Mouse (Mus musculus): ENCODE measurements around the gene Armc7. TPM values are rescaled to one million over a fixed set of nuclear protein-coding genes. Genes with fewer than 3 reads are reported as not detected.
"Not testable (repeated sequence)": the region's sequence is repeated elsewhere in the genome, so short reads cannot be mapped to it uniquely, and the experiment has no call there.

Armc7 gene
- polyA plus RNA-seq, 1 experiment = 6.7 TPM

DNA sequence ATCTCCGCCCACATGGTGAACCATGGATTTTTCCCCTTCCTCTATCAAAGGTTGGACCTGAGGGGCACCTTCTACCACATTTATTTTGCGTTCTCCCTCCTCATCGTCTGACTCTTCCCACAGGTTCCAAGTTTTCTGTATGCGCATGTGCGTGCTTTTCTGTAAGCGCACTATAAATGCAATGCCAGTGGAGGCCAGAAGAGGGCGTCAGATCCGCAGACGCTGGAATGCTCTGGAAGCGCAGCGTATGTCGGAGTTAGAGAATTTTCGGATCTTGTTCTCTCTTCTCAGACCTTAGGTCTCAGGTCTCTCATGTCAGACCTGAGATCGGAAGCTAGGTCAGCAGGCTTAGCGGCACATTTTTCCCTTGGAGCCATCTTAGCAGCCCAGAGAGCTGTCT lies 19.8 kb upstream of the Armc7 start:
- no peak for DNase-seq (ENCODE audit: low read depth)

DNA sequence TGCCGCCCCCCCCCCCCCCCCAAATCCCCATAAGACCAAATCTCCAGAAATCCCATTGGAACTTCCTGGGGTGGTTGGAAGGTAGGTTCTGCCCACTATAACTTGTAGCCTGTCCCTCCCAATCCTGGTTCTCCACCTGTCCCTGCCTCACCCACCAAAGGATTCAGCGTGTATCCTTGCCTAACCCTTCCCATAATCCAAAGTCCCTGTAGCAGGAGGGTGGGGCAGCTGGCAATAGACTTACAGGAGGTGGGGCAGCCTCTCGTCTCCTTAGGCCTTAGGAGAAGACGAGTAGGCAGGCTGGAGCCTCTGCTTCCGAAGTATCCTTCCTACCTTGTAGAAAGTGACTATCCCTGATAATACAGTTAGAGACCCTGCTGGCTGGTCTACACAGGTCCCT lies 19.3 kb upstream of the Armc7 start:
- DNase-seq (ENCODE audit: low read depth) = no peak

DNA sequence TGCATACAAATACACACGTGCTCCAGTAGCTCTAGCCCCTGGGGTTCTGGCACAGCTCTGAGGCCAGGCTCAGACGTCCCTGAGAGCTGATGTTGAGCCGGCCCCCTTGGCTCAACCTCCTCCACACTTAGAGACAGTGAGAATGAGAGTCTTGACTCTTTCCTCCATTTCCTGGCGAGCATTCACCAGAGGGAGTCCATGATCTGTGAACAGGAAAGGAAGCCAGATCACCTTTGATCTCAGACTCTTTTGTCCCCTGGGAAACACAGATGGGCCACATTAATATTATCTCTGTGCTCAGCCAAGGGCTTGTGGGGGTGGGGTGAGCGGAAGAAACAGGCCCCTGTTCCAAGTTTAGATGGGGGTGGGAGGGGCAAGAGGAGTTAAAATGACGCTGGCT lies 18.1 kb upstream of the Armc7 start:
- DNase-seq (ENCODE audit: low read depth) = no peak

DNA sequence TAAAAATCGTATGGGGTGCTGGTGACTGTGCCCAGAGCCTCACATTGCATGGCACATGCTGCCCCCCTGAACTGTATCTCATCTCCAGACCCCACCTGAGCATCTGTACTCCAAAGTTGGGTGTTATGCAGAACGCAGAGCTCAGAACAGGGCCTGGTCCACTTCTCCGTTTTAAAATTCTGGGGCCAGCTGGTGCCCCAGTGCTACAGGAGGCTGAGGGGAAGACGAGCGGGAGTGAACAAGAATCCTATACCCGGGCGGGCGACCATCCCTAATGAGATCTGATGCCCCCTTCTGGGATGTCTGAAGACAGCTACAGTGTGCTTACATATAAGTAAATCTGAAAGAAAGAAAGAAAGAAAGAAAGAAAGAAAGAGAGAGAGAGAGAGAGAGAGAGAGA lies 14.5 kb upstream of the Armc7 start:
- DNase-seq (ENCODE audit: low read depth) = no peak

DNA sequence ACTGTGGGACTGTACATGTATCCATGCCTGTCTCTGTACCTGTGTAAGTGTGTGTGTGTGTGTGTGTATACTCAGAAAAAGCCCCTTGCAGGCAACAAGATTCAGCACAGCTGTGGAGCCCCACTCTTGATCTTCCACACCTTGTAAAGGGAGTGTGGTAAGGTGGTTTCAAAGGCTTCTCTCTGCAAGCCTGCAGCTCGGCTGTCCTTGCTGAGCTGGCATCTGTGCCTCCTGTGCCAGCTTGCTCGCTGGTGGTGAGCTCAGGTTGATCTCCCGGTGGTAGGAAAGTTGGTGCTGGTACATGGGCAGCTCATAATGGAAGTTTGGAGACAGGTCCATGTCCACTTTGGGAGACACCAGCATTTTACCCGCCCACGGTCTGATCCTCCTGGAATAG lies 13.6 kb upstream of the Armc7 start:
- DNase-seq (ENCODE audit: low read depth) = no peak

DNA sequence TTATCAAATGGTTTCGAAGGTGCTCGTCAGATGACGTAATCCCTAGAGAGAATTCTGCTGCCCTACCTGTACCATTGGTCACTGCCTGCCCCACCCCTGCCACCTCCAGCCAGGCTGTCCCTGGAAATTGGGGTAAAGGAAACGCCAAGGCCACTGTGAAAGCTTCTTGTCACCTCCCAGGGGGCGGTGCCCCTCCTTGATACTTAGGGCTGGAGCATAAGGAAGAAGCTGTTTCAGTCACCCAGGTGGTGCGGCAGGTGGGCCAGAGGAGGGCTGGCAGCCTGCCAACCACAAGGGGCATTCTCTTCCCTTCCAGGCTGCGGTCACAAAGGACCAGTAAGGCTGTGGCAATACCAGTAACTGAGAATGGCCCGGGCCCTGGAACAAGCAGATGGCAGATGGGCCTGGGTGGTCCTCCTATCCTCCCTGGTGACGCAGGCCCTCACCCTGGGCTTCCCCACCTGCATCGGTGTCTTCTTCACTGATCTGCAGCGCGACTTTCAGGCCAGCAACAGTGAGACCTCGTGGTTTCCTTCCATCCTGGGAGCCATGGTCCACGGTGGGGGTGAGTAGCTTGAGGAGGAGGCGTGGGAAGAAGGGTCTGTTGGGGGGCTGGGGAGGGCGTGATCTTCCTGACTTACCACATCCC lies 13.1 kb upstream of the Armc7 start, which contains the start of gene Slc16a5:
TSS of gene Slc16a5 (plus strand) at position 232 of the 649 bp plus-strand sequence.
- DNase-seq (ENCODE audit: low read depth) = no peak

DNA sequence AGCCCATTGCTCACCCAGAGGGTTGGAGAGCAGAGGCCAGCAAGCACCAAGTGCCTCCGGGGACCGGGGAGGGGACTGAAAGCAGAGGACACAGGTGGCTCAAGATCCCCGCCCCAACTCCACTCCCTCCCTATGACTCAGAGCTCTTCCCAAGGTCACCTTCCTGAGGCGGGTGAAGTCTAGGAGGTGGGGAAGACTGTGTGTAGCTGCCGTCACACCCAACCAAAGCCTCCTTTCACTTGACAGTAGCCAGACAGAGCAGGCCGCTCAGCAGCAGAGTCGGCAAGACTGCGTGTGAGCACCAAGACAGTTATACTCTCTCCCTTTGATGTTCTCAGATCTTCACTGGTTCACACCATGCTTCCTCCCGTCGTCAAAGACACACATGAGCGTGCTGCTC lies 12.1 kb upstream of the Armc7 start:
- no peak for DNase-seq (ENCODE audit: low read depth)

DNA sequence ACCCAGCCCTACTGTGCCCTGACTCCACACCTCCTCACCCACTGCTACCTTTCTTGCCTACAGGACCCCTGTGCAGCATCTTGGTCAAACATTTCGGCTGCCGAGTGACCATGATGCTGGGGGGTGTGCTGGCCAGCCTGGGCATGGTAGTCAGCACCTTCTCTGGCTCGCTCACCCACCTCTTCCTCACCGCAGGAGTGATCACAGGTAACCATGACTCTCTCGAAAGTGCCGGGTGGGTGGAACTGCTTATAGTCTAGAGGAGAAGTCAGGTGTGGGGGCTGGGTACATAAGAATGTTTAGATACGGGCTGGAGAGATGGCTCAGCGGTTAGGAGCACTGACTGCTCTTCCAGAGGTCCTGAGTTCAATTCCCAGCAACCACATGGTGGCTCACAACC lies 10.6 kb upstream of the Armc7 start:
- DNase-seq (ENCODE audit: low read depth) = no peak

DNA sequence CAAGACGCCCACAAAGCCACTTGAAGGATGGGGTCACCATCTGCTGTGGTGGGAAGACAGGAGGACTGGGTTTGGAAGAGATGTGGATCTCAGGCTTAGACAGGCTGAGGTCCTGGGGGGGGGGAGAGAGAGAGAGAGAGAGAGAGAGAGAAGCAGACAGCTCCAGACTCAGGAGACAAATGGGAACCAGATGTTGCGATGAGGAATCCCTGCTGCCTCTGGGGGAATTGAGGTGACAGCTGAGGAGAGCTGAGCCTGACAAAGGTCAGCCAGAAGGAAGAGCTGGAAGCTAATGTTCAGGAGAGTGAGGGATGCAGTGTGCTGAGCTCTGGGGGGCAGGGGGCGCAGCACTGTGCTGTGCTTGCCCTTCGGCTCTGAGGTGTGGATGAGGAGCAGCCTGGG lies 8.2 kb upstream of the Armc7 start:
- no peak for DNase-seq (ENCODE audit: low read depth)

DNA sequence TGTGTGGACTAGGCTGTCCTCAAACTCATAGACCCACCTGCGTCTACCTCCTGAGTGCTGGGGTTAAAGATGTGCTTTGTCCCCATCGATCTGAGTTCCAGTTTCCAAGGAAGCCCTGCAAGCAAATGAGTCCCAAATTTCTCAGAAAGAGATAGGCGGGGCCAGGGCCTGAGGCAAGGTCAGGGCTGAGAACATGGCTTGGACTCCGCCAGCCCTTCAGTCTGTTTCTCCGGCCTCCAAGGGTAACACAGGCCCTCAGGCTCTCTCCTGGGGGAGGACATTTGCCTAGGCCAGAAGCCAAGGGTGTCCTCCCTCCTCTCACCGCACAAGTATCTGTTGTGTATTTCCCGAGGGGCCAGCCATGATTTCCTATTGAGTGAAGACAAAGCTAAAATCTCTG lies 3.3 kb upstream of the Armc7 start:
- DNase-seq (ENCODE audit: low read depth) = no peak

DNA sequence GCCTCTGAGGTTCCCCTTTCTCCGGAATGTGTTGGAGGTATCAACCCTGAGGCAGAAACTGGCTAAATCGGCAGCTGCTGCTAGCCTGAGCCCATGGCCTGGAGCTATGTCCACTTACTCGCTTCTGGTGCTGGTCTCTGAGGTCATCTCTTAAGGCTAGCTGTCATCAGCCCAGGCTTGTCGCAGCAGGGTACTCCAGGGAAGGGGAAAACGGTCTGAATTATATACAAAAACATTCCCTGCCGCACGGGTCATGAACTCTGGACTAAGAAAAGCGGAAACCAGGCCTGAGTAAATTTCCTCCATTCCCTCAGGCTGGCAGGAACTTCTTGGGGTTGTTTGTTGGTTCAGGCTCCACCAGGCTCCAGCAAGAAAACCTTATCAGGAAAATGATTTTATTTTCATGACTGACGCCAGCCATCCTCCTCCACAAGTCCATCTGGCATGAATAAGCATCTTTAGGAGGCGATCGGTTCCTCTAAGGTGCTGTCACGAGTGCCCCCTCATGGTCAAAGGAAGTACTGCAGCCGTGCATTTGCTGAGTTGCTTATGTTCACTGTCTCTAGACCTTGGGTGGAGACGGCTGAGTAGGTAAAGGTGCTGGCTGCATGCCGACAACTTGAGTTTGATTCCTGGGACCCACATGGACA lies 1.7 kb upstream of the Armc7 start:
- no peak for DNase-seq (ENCODE audit: low read depth)

DNA sequence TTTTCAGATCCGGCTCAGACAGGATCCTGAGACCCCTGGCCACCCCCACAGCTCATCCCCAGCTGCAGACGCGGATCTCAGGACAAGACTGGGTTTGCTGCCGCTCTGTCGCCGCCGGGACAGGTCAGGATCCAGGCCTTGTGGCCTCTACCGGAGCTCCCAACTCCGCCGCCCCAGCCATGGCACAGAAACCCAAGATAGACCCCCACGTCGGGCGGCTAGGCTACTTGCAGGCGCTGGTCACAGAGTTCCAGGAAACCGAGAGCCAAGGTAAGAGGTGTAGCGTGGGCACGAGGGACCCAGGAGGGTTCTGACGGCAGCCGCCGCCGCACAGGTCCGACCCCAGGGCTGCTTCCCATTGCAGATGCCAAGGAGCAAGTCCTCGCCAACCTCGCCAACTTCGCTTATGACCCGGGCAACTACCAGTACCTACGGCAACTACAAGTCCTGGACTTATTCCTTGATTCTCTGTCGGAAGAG lies 331 bp downstream of the Armc7 start:
- DNase-seq (ENCODE audit: low read depth) = no peak

DNA sequence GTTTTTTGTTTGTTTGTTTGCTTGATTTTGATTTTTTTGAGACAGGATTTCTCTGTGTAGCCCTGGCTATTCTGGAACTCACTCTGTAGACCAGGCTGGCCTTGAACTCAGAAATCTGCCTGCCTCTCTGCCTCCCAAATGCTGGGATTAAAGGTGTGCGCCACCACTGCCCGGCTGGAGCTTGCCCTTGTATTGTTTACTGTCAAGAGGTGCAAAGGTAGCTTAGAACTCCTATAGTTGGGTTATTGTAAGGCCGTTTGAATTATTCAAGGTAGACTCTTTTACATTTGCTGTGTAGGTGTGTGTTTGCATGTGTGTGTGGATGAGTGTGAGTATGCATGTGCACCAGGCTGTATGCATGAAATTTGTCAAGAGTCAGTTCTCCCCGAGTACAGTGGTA lies 1.2 kb downstream of the Armc7 start:
- DNase-seq (ENCODE audit: low read depth) = not testable (repeated sequence)

DNA sequence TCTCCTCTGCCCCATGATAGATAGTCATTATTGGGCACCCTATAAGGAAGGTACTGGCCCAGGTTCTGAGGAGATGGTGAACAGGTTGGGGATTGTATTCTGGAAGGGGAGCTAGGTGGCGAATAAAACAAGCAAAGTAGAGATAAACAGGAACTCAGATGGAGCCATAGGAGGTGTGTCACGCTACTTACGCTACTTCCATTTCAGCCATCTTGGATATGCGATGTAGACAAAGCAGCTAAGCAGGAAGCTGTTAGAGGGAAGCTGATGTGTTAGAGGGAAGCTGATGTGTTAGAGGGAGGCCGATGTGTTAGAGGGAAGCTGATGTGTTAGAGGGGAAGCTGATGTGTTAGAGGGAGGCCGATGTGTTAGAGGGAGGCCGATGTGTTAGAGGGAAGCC lies 1.9 kb downstream of the Armc7 start:
- DNase-seq (ENCODE audit: low read depth) = not testable (repeated sequence)

DNA sequence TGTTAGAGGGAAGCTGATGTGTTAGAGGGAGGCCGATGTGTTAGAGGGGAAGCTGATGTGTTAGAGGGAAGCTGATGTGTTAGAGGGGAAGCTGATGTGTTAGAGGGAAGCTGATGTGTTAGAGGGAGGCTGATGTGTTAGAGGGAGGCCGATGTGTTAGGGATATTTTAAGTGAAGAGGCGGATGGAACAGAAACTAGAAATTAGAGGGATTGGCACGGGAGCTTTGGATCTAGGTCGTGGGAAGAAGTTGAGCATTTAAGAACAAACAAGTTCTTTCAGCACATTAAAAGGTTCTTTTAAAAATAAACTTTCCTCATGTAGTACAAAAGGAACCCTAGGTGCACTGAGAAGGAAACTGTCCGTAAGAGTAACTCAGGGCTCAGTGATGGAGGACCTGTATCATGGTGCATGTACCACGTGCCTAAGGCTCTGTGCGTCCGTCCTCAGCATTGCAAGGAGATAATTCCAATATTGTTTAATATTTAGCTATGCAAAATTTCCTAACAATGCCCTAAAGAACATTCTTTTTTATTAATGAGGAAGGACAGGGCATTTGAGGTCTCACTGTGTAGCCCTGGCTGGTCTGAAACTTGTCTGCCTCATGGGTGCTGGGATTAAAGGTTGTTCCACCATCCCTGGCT lies 3.0 kb downstream of the Armc7 start:
- no peak for DNase-seq (ENCODE audit: low read depth)

DNA sequence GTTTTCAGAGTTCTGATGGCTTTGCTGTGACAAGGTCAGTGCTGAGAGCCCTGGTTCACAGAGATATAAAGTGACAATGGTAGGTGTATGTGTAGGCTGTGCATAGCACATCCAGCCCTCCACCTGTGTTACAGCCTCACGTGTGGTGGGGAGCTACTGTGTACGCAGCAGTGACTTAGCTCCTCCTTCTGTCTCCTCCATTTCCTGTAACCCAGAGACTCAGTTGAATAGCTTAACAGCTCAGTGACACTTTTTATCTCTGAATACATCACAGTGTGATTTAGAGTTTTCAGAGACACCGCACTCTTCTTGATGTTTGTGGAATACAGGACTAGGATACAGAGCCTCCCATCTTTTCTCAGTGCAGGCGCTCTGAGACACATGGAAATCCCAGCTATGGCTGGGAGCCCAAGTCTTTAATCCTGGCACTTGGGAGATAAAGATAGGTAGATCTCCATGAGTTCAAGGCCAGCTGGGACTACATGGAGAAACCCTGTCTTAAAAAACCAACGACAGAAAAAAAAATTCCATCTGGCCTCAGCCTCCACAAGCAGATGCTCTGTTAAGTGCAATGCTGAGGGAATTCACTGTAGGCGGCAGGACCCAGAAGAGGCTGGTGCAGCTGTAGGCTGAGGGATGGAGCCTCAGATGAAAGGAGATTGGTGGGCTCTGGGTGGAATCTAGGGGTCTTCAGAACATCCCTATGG lies 6.2 kb downstream of the Armc7 start:
- DNase-seq (ENCODE audit: low read depth) = no peak

DNA sequence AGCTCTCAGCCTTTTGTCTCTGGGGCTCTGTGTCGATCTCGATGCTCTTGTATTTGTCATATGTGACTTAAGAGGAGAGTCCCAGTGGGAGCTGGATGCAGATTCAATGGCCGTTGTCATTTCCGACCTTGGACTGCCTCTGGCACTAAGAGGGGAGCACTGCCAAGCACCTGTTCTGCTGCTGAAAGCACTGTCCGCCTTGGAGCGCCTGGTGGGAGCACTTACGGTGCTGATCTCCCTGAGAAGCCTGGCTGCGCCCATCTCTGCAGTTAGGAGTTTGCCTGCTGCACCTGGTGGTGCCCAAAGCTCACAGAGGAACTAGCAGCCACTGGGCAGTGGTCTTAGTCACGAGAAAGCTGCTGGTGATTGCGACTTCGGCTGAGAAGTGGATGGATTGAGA lies 7.8 kb downstream of the Armc7 start:
- no peak for DNase-seq (ENCODE audit: low read depth)

DNA sequence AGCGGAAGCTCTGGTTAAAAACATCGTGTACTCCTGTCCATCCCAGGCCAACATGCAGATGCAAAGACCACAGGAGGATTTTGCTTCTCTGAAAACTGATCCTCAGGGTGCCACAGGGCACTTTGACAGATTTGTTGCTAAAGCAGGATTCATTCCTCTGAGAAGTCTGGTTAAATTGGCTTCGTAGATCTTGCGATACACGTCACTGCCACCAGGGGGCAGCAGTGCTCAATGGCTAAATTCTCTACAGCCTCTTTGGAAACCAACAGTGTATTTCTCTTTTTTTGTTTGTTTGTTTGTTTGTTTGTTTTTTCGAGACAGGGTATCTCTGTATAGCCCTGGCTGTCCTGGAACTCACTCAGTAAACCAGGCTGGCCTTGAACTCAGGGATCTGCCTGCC lies 8.3 kb downstream of the Armc7 start:
- no peak for DNase-seq (ENCODE audit: low read depth)

DNA sequence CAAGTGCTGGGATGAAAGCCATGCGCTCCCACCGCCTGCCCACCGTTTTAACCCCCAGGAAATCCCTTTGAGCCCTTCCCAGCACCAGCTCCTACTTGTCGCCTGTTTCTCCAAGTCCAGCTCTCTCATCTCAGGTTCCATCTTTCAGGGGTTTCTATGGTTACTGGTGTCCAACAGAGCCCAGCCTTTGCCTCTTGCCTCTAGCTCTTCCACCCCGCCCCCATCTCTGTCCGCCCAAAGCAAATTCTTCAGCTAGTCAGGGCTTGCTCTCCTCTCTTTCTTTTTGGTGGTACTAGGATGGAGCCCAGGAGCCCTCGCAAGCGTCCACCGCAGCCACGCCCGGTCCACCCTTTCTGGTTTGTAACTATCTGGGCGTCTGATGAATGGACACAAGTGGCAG lies 9.7 kb downstream of the Armc7 start:
- no peak for DNase-seq (ENCODE audit: low read depth)

DNA sequence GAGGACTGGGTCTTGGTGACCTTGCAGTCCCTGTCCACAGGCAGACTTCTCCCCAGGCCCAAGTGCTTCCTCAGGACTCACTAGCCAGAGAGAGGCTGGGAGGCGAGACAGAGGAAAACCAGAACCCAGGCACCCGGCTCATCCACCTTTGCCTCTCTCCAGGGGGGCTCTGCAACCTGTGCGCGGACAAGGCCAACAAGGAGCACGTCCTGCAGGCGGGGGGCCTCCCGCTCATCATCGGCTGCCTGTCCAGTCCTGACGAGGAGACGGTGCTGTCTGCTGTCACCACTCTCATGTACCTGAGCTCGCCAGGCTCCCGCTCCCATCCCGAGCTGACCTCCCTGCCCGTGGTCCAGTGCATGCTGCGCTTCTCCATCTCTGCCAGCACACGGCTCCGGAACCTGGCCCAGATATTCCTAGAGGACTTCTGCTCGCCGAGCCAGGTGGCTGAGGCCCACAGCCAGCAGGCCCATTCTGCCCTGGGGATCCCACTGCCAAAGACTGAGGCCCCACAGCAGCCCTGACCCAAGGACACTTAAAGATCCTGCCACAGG lies 13.2 kb downstream of the Armc7 start:
- DNase-seq (ENCODE audit: low read depth) = no peak

DNA sequence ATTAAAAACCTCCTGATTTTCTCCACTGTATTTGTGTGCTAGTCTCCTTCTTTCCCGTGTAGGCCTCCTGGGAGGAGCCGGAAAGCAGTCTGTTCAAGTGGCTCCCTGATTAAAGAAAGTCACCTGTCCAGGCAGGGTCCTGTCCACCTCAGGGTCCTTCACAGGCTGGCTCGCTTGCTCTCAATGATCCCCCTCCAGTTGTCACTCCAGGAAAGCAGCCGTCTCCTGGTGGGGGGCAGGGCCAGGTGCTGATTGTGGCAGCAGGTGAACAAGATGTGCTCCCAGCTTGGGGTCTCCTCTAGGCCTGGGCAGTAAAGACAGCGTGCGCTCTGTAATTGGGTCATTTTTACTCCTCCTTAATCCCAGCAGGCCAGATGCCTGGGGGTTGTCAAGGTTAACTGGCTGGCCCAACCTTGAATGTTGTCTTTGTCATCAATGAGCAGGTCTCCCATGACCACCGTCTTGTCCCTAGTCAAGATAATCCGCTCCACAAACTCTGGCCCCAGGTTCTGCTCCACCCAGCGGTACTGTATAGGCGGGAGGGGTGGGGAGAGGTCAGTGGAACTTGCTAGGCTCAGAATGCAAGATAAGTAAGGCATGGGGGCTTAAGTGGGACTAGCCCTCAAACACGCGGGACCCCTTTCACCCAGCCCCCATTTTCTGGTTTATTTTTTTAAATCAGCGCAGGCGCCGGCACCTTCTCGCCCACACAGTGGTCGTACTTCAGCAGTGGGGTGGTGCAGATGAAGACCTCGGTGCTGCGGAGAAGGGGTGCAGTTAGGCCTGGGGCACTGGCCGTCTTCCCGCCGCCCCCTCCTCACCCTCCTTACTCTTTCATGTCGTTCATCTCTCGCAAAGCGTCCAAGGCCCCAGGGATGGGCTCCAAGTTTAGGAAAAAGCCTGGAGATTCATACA lies 15.2 kb downstream of the Armc7 start:
- DNase-seq (ENCODE audit: low read depth) = no peak

All from gonadal fat pad, adult 2 months (tissue).